Comparison of ENCODE assay signal across 34 mouse cellular contexts in genomic region chr1:82879172-82879571, GRCm38 (mm10). TPM values are rescaled to one million over a fixed set of nuclear protein-coding genes. Genes with fewer than 3 reads are reported as not detected.
DNase-seq lines count a peak whose midpoint lies in the region; ATAC-seq and TF ChIP-seq lines count a peak whose summit lies in the region.
"Had no signal": no experiment of that assay in that cellular context is flagged by ENCODE, and none has a peak within 500 bp of the region (broad histone marks: within the 10 kb centered on the region; RNA-seq: fewer than 3 reads in every experiment).

No protein-coding gene starts in this region.

- H3K79me2 ChIP-seq in heart, adult 2 months (replicated peaks; ENCODE audit: control insufficient read depth, insufficient read depth, low read length), result peaks cover 1% of the 10 kb centered on the region; the same call in 1 of the 2 replicates

- TF ChIP-seq POLR2A in heart, adult 2 months (IDR thresholded peaks at IDR 0.05; ENCODE audit: insufficient read depth, low read depth, low read length), result no peak

- intact Hi-C loops in heart, adult 2 months (cut with DNase I), result loop anchor here (5.0 kb wide), 1 partner anchor 37 kb away; no protein-coding TSS in a partner anchor

- in situ Hi-C loops in ES-E14 (cut with MboI; ENCODE audit: low sequenced_read_pairs in 2 of 2, unreplicated experiment in 2 of 2), result no loop called here

- H3K9me3 ChIP-seq in ES-E14 (ENCODE audit: control insufficient read depth, insufficient read depth, low read depth, low read length), result no peaks in the 10 kb centered on the region
- H3K9me3 ChIP-seq: embryonic facial prominence, embryonic 10.5 days; forebrain, embryonic 10.5 days; heart, embryonic 13.5 days; limb, embryonic 13.5 days; liver, embryonic 13.5 days; midbrain, embryonic 13.5 days; stomach, embryonic 15.5 days had no signal

- no peak overlapping the region for H3K4me3 ChIP-seq in ES-E14 (ENCODE audit: insufficient read depth in 1 of 2, low read depth in 1 of 2, low read length in 2 of 2, poor library complexity in 1 of 2, severe bottlenecking in 1 of 2)
- no peak overlapping the region for H3K4me3 ChIP-seq in heart, adult 2 months
- H3K4me3 ChIP-seq: embryonic facial prominence, embryonic 10.5 days; forebrain, embryonic 10.5 days; heart, embryonic 13.5 days; layer of hippocampus, adult 2 months; limb, embryonic 13.5 days; liver, embryonic 13.5 days; midbrain, embryonic 13.5 days; stomach, embryonic 15.5 days had no signal

- peaks cover 0 to 2% of the 10 kb centered on the region in 2 experiments; a peak in 1 of 4 replicates for H3K4me1 ChIP-seq in ES-E14 (ENCODE audit: control insufficient read depth in 2 of 2, insufficient read depth in 2 of 2, low read length in 2 of 2, poor library complexity in 1 of 2)
- H3K4me1 ChIP-seq in heart, adult 2 months (ENCODE audit: control insufficient read depth, insufficient read depth, low read length), result no peaks in the 10 kb centered on the region; the same call in 1 of the 2 replicates
- H3K4me1 ChIP-seq: embryonic facial prominence, embryonic 10.5 days; forebrain, embryonic 10.5 days; limb, embryonic 13.5 days; liver, embryonic 13.5 days; midbrain, embryonic 13.5 days; stomach, embryonic 15.5 days had no signal

- H3K27ac ChIP-seq in ES-E14 (ENCODE audit: insufficient read depth, low read depth, low read length, poor library complexity, severe bottlenecking), result no peak overlapping the region
- H3K27ac ChIP-seq in heart, adult 2 months, result no peak overlapping the region
- H3K27ac ChIP-seq: embryonic facial prominence, embryonic 10.5 days; forebrain, embryonic 10.5 days; heart, embryonic 13.5 days; layer of hippocampus, adult 2 months; limb, embryonic 13.5 days; liver, embryonic 13.5 days; midbrain, embryonic 13.5 days; stomach, embryonic 15.5 days had no signal

- H3K36me3 ChIP-seq in ES-E14 (ENCODE audit: control insufficient read depth, insufficient read depth, low read length, poor library complexity, severe bottlenecking), result peaks cover 12% of the 10 kb centered on the region
- H3K36me3 ChIP-seq in heart, adult 2 months (ENCODE audit: control insufficient read depth, insufficient read depth, low read length), result peaks cover 8% of the 10 kb centered on the region

- ATAC-seq in frontal cortex, adult (ENCODE audit: low TSS enrichment), result peak; percentile 61
- ATAC-seq in inflammation-experienced regulatory T-cells, adult 6 months, result peak; percentile 74
- ATAC-seq: forebrain, embryonic 16.5 days; midbrain, embryonic 13.5 days had no signal

- no peak for TF ChIP-seq EP300 in heart, adult 2 months (IDR thresholded peaks at IDR 0.05; ENCODE audit: insufficient read depth, low read depth, low read length)

- TF ChIP-seq CTCF in heart, adult 2 months (IDR thresholded peaks at IDR 0.05), result no peak

- no peak for DNase-seq in frontal cortex, postnatal 25 days (ENCODE audit: low spot score in 2 of 2)
- no peak for DNase-seq in ES-E14 (ENCODE audit: low read depth, low spot score)
- DNase-seq in cerebellum, postnatal 4 days (ENCODE audit: low spot score in 2 of 2), result no peak
- DNase-seq in heart, adult 2 months, result no peak
- DNase-seq in adrenal gland, postnatal 25 days, result no peak
- DNase-seq: adrenal gland, postnatal 36 days; cerebellum, adult 11 months; cerebellum, adult 9-11 months; gastrocnemius, postnatal 36 days; heart, postnatal 14 days; kidney, postnatal 25 days; layer of hippocampus, postnatal 36 days; liver, embryonic 13.5 days; lung, embryonic 14.5 days; thymus, adult 18-20 months; thymus, postnatal 36 days had no signal

- H3K9ac ChIP-seq in ES-E14 (ENCODE audit: insufficient read depth, low read depth, low read length, poor library complexity, severe bottlenecking), result no peak overlapping the region
- H3K9ac ChIP-seq in heart, adult 2 months (ENCODE audit: low read depth, low read length), result no peak overlapping the region
- H3K9ac ChIP-seq: heart, embryonic 13.5 days; limb, embryonic 13.5 days; liver, embryonic 13.5 days; lung, embryonic 14.5 days; midbrain, embryonic 13.5 days; stomach, embryonic 15.5 days had no signal

- H3K27me3 ChIP-seq in heart, adult 2 months (ENCODE audit: control insufficient read depth, insufficient read depth, low read length), result no peaks in the 10 kb centered on the region
- H3K27me3 ChIP-seq: heart, embryonic 13.5 days; limb, embryonic 13.5 days; liver, embryonic 13.5 days; midbrain, embryonic 13.5 days; stomach, embryonic 15.5 days had no signal

- 52% methylated on average over 2 of the region's 2 CpGs for WGBS in heart, adult 2 months

TF ChIP-seq in ES-E14, 5 proteins besides CTCF, POLR2A, EP300 and RAD21:
- TF ChIP-seq ZC3H11A (IDR thresholded peaks at IDR 0.05; ENCODE audit: borderline replicate concordance, low read depth, low read length) (no peak), MAFK (IDR thresholded peaks at IDR 0.05; ENCODE audit: insufficient read depth, low read depth, low read length) (0 out of 2 replicates have a peak, but pooled peaks have one; percentile 7)

RNA-seq across cellular contexts. Expression of gene A030005L19Rik, which starts 34.0 kb away (rescaled TPM):
- 0.80 and 0.95 TPM in 2 replicates for total RNA-seq in ES-E14 (2012; rRNA removed)
- 1 to 10 TPM in 2 of 3 experiments, under 1 TPM in 1; 0.60 to 2.2 (median 1.1) TPM for polyA plus RNA-seq in inflammation-experienced regulatory T-cells, adult 6 months (2017; shearing (Covaris generic))
- not detected for total RNA-seq in heart, adult 2 months (2021)
- polyA plus RNA-seq in heart, adult 2 months (2012; rRNA removed), result 0.53 and 0.76 TPM in 2 replicates
- total RNA-seq in adrenal gland, postnatal 25 days (2021), result 0.39 TPM in 1 of 2 replicates, not detected in the other
- total RNA-seq: gastrocnemius, postnatal 36 days; heart, postnatal 14 days; monocyte, adult 5-6 weeks; neutrophil, adult 5-6 weeks had no signal
- polyA plus RNA-seq: embryonic facial prominence, embryonic 10.5 days; forebrain, embryonic 10.5 days; forebrain, embryonic 16.5 days; hindbrain, embryonic 11.5 days; kidney, embryonic 14.5 days; lung, embryonic 14.5 days; stomach, embryonic 15.5 days had no signal

RNA-seq across cellular contexts. Expression of gene Agfg1, which starts 39.9 kb away (rescaled TPM):
- 46.1 and 66.6 TPM in 2 replicates for total RNA-seq in ES-E14 (2012; rRNA removed)
- 10 to 100 TPM; 32.2 to 33.2 (median 32.6) TPM for polyA plus RNA-seq in inflammation-experienced regulatory T-cells, adult 6 months (2017; shearing (Covaris generic))
- total RNA-seq in heart, adult 2 months (2021), result 10 to 100 TPM; 27.9 to 29.8 TPM
- polyA plus RNA-seq in heart, adult 2 months (2012; rRNA removed), result 28.2 and 47.5 TPM in 2 replicates
- 56.4 and 58.6 TPM in 2 replicates for total RNA-seq in adrenal gland, postnatal 25 days (2021)

RNA-seq across cellular contexts. Expression of gene A030014E15Rik, which starts 45.5 kb away (rescaled TPM):
- not detected in 2 replicates for total RNA-seq in ES-E14 (2012; rRNA removed)
- polyA plus RNA-seq in inflammation-experienced regulatory T-cells, adult 6 months (2017; shearing (Covaris generic)), result not detected
- not detected for total RNA-seq in heart, adult 2 months (2021)
- polyA plus RNA-seq in heart, adult 2 months (2012; rRNA removed), result not detected in 2 replicates
- not detected in 2 replicates for total RNA-seq in adrenal gland, postnatal 25 days (2021)
- total RNA-seq: adrenal gland, postnatal 36 days; gastrocnemius, postnatal 36 days; heart, postnatal 14 days; layer of hippocampus, adult 2 months; layer of hippocampus, postnatal 36 days; left cerebral cortex, postnatal 25 days; megakaryocyte, adult 5-6 weeks; monocyte, adult 5-6 weeks; neutrophil, adult 5-6 weeks had no signal
- polyA plus RNA-seq: cortical plate, adult 2 months; embryonic facial prominence, embryonic 10.5 days; forebrain, embryonic 10.5 days; forebrain, embryonic 16.5 days; heart, embryonic 13.5 days; hindbrain, embryonic 11.5 days; kidney, embryonic 14.5 days; limb, embryonic 13.5 days; liver, embryonic 13.5 days; lung, embryonic 14.5 days; midbrain, embryonic 13.5 days; spleen, adult 2 months; stomach, embryonic 15.5 days had no signal

RNA-seq across cellular contexts. Expression of gene Gm6217, which starts 52.0 kb away (rescaled TPM):
- not detected in 2 replicates for total RNA-seq in ES-E14 (2012; rRNA removed)
- polyA plus RNA-seq in inflammation-experienced regulatory T-cells, adult 6 months (2017; shearing (Covaris generic)), result not detected
- not detected for total RNA-seq in heart, adult 2 months (2021)
- not detected in 2 replicates for polyA plus RNA-seq in heart, adult 2 months (2012; rRNA removed)
- total RNA-seq in adrenal gland, postnatal 25 days (2021), result not detected in 2 replicates
- total RNA-seq: adrenal gland, postnatal 36 days; gastrocnemius, postnatal 36 days; heart, postnatal 14 days; layer of hippocampus, adult 2 months; layer of hippocampus, postnatal 36 days; left cerebral cortex, postnatal 25 days; megakaryocyte, adult 5-6 weeks; monocyte, adult 5-6 weeks; neutrophil, adult 5-6 weeks had no signal
- polyA plus RNA-seq: cortical plate, adult 2 months; embryonic facial prominence, embryonic 10.5 days; forebrain, embryonic 10.5 days; forebrain, embryonic 16.5 days; heart, embryonic 13.5 days; hindbrain, embryonic 11.5 days; kidney, embryonic 14.5 days; limb, embryonic 13.5 days; liver, embryonic 13.5 days; lung, embryonic 14.5 days; midbrain, embryonic 13.5 days; spleen, adult 2 months; stomach, embryonic 15.5 days had no signal
